Mouse (Mus musculus) urinary bladder, postnatal 36 days (tissue): ENCODE results near the gene 1810013L24Rik.

Experiments
- DNase-seq, 2 experiments: peaks; one replicate each; pipeline ENCODE4 v3.0.0; 2022; ENCODE audit warnings: low spot score in 2 of 2, mixed read lengths in 1 of 2

1810013L24Rik gene

DNA sequence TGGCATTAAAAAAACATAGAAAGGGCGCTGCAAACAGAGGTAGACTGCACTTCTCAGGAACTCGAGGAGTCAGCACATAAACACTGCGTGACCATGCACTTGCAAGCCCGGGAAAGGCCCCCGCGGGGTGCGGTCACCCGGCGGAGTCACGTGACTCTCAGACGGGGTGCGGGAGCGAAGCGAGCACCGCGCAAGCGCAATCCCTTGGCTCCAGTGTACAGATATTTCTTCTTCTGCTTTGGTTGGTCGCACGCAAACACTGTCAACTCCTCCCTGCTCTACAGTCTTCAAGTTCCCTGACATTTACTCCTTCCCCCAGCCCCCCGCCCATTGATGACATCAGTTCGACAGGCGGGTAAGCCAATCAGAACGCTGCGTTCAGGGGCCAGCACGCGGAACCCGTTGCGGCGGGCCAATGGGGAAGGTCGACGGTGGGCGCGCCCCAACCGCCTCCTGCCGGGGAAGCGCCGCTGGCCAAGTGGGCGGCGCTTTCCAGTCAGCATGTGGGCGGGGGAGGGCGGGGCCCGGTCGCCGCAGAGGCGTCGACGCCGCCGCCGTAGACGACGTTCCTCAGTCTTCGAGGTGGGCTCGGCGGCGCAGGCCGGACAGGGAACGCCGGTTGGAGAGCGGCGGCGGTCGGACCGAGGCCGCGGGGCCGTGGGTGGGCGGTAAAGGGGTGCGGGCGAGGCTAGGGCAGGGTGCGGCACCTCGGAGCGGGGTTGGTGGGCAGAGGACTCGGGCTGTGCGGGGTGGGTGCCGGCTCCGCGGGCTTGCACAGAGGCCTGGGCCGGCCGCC is at the start of gene 1810013L24Rik:
1810013L24Rik (plus strand) TSS at position 537 of the 796 bp plus-strand sequence.
- peak; percentile 97 to 98 for DNase-seq

DNA sequence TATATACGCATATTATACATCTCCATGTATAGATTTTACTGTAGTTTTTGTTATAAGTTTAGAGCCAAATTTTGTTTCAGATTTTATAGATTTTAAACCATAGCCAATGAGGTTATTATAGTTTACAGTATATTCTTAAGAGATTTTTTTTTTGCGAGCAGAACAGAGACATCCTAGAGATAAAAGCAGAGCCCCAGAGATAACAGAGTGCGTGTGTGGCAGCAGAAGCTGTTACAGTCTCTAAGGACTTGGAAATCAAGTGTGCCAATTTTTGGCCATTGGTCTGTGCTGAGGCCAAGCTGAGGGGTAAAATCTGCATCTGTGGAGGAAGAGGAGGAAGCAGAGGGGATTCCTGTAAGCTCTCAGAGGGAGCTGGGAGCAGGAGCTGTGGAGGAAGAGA is 49.7 kb upstream of the 1810013L24Rik start:
- DNase-seq, result no peak

GRCm38 (mm10) chr16:8781191-8781590 is 48.7 kb upstream of the 1810013L24Rik start:
- DNase-seq, result no peak

DNA sequence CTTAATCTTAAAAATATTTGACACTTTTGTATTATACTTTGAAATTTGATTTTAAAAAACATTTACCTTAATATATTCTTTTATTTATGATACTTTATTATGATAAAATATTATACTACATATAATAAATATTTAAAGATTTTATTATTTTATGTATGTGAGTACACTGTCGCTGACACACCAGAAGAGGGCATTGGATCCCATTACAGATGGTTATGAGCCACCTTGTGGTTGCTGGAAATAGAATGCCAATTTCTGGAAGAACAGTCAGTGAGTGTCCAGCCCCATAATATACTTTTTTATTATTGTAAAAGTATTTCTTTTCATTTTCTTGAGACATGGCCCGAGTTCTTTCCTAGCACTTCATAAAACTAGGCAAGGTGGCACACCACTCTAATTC is 48.2 kb upstream of the 1810013L24Rik start:
- DNase-seq, result no peak

DNA sequence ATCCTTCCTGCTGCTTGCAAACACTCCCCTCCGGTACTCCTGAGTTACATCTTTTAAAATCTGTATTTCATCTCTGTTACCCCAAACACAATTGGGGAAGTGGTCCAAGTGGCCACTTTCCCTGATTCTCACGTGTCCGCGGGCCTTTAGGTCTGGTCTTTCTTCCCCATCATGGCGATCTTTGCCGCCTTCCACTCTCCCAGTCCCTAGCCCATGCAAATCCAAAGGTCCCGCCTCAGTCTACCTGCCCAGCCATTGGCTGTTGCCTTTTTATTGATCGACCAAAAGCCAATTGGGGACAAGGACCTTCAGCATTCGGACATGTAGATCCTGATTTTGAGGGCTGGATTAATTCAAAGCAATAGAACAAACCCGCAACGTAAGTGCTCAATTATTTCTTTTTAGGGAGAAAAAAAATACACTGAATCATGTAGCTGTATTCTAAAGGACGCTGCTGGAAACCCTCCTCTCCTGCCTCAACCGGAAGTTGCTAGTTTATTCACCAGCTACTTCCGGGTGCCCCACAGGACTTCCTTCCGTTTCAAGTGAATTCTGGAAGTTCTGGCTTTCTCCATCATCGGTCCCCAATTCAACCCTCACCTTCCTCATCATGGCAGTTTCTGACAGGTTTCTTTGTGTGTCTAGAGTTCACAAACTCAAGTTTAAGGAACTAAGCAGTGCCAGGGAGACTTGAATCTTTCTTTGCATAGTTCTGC is 46.5 kb upstream of the 1810013L24Rik start:
- no peak for DNase-seq

GRCm38 (mm10) chr16:8784753-8785152 is 45.1 kb upstream of the 1810013L24Rik start:
- DNase-seq, result peak in 1 of 2 experiments; percentile 41

DNA sequence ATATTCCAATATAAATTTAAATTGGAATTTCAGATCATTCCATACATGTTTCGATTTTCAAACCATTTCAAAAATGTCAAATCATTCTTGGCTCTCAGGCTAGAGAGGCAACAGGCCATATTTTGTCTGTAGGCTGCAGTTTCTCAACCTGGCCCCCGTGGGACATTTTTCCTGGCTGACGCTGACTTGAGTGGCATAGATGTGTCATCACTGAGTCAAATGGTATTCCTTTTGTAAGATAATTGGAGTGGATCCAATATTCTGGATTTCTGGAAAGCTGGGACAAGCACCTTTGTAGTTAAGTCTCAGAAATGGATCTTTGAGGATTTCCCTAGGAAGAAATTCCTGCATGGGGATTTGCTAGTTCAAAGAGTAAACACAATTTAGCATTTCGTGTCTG is 39.0 kb upstream of the 1810013L24Rik start:
- peak in 1 of 2 experiments; percentile 16 for DNase-seq

DNA sequence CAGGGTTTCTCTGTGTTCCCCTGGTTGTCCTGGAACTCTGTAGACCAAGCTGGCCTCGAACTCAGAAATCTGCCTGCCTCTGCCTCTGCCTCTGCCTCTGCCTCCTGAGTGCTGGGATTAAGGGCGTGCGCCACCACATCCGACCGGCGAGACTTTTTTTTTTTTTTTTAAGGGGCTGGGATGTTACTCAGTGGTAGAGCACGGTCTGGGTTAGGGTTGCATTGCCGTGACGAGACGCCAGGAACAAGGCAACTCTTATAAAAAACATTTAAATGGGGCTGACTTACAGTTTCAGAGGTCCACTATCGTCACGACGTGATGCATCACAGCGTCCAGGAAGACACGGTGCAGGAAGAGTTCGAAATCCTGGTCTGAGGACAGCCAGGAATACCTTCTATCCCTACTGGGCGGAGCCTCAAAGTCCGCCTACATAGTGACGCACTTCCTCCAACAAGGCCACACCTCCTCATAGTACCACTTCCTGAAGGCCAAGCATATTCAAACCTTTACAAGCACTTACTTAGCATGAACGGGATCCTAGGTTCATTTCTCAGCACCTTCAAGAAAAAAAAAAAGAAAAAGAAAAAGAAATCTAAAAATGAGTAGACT is 37.8 kb upstream of the 1810013L24Rik start, which contains the start of gene Usp7:
Usp7 (minus strand) TSS at position 360 of the 609 bp plus-strand sequence.
- no peak for DNase-seq

DNA sequence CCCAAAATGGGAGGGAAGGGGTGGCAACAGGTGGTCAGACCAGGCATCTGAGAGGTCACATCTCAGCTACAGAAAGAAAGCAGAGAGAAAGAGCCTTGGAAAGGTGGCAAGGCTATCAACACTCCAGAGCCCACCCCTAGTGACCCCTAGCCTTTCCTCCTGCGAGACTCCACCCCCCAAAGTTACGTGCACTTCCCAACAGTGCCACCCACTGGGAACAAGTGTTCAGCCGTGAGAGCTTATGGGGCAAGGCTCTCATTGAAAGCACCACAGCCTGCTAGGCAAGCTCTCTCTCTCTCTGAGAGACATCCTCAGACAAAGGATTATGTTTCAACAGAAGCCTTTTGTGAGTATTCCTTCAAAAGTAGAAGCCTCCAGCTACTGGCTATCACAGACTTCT is 34.9 kb upstream of the 1810013L24Rik start:
- no peak for DNase-seq

GRCm38 (mm10) chr16:8795906-8796305 is 34.0 kb upstream of the 1810013L24Rik start:
- DNase-seq, result no peak

DNA sequence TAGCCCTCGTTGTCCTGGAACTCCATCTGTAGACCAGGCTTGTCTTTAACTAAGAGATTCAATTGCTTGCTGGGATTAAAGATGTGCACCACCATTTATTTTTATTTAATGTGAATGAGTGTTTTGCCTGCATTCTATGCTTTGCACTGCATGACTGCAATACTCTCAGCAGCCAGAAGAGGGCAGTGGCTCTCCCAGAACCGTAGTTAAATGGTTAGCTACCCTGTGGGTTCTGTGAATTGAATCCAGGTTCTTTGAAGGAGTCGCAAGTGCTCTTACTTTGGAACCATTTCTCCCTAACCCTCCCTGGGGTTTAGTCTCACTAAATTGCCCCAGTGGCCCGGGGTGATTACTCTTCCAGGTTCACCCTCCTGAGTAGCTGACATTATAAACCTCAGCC is 23.2 kb upstream of the 1810013L24Rik start:
- DNase-seq, result no peak

GRCm38 (mm10) chr16:8810399-8811127 is 19.3 kb upstream of the 1810013L24Rik start:
- no peak for DNase-seq

DNA sequence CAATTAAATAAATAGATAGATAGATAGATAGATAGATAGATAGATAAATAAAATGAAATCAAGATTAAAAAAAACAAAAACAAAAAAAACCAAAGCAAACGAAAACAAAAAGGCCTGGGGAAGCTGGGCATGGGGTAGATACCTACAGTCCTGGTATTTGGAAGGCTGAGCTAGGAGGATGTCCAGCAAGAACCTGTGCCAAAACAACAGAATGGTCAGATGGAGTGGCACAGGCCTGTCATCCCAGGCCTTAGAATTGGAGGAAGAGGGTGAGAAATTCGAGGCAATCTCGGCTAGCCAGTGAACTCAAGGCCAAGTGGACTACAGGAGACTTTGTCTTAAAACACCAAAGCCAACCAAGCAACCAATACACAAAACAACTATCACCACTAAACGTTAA is 12.0 kb upstream of the 1810013L24Rik start:
- no peak for DNase-seq

DNA sequence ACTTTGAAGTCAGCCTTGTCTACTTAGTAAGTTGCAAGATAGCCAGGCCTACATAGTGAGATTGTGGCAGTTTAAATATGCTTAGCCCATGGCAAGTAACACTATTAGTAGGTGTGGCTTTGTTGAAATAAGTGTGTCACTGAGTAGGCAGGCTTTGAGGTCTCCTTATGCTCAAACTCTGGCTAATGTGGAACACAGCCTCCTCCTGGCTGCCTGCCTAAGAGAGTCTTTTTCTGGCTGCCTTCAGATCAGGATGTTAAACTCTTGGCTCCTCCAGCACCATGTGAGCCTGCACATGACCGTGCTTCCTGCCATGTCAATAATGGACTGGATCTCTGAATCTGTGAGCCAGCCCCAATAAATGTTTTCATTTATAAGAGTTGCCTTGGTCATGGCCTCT is 8.5 kb upstream of the 1810013L24Rik start:
- DNase-seq, result peak in 1 of 2 experiments; percentile 27

- no peak for DNase-seq
Measured at GRCm38 (mm10) chr16:8822586-8822985, 7.3 kb upstream of the 1810013L24Rik start.

- DNase-seq, result no peak
Measured at GRCm38 (mm10) chr16:8823661-8824060, 6.2 kb upstream of the 1810013L24Rik start.

- no peak for DNase-seq
Measured at GRCm38 (mm10) chr16:8827366-8827765, 2.5 kb upstream of the 1810013L24Rik start.

DNA sequence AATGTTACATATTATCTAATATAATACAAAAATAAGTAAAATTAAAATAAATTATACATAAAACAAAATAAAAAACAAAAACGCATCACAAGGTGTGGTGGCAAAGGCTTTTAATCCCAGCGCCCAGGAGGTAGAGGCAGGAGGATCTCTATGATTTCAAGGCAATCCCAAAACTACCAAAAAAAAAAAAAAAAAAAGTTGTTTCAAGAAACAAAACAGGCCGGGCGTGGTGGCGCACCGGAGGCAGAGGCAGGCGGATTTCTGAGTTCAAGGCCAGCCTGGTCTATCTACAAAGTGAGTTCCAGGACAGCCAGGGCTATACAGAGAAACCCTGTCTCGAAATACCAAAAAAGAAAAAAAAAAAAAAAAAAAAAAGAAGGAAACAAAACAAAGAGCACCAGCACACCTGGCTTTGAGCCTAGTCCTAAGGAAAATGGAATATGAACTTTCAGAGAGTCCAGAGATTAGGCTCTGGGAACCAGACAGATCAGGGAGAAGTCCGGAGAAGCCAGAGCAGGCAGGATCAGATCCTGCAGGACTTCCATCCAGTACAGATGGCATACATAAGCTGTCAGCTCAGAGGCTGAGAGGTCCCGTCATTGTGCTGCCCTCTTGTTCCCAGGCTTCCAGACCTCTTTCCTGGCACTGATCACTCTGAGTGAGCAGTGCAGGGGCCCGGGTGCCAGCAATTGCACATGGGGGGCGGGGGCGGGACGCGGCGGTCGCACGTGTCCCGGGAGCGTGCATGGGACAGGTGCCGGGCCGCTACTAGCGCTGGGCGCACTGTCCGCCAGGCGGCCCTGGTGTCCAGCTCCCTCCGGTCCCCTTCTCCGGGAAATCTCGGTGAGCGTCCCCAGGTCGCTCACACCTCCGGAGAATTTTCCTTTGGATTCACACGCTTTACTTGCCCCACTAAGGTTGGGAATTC is 1.0 kb upstream of the 1810013L24Rik start:
- DNase-seq, result no peak

DNA sequence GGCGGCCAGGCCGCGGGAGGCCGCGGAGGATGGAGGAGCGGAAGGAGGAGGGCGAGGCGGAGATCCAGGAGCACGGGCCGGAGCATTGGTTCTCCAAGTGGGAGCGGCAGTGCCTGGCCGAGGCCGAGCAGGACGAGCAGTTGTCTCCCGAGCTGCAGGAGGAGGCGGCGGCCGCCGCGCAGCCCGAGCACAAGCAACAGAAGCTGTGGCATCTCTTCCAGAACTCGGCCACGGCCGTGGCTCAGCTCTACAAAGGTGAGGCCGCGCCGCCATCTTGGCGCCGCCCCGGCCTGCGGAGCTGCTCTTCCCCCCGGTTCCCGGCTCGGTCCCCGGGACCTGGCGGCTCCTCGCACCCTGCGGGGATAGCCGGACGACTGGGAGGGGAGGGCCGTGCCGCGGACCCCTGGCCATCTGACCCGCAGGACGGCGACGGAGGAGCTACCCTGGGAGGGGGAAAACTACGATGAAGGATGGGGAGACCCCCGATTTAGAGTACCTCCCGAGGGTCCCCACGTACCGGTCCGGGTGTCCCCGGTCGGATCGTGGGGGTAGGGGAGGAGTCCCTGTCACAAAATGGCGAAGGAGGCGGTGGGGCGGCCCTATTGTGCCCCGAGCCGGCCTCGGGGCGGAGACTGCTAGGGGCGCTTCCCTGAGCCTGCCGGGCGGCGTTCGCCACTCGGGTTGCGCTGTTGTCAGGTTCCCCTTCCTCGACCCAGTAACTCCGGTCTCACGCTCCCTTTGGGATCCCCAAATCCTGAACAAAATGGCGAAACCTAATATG is 721 bp downstream of the 1810013L24Rik start:
- peak; percentile 75 to 80 for DNase-seq

GRCm38 (mm10) chr16:8831241-8831640 is 1.3 kb downstream of the 1810013L24Rik start:
- no peak for DNase-seq
